ENCODE assay signal across 8 mouse cellular contexts in the genomic region with DNA sequence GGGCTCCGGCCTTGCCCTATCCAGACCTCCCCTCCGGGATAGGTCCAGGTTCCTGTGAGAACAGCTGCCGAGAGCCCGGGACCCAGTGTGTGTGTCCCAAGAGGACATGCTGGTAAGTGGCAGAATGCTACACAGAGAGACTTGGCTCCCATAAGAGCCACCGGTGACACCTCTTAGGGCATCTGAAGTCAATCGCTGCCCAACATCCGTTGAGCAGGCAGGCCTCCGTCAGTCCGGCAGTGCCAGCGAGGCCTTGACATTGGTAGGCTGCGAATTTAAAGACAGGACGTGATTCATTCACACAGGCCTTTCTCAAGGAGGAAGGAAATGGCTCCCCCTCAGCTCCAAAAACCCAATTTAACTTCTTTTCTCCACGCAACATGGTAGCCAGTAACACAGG. TPM values are rescaled to one million over a fixed set of nuclear protein-coding genes. Genes with fewer than 3 reads are reported as not detected.
DNase-seq lines count a peak whose midpoint lies in the region; ATAC-seq and TF ChIP-seq lines count a peak whose summit lies in the region.

No protein-coding gene starts in this region.

- TF ChIP-seq POLR2A in cortical plate, adult 2 months (IDR thresholded peaks at IDR 0.05; ENCODE audit: extremely low read depth, insufficient read depth, low read length), result no peak

- no peak overlapping the region for H3K9ac ChIP-seq in forebrain, embryonic 11.5 days (ENCODE audit: low read length)
- H3K9ac ChIP-seq in hindbrain, embryonic 16.5 days (ENCODE audit: low read depth, low read length), result no peak overlapping the region

- no peaks in the 10 kb centered on the region for H3K27me3 ChIP-seq in forebrain, embryonic 10.5 days (ENCODE audit: poor library complexity, severe bottlenecking)
- H3K27me3 ChIP-seq in forebrain, embryonic 11.5 days (ENCODE audit: control insufficient read depth, insufficient read depth, low read length), result no peaks in the 10 kb centered on the region
- H3K27me3 ChIP-seq in hindbrain, embryonic 16.5 days (replicated peaks; ENCODE audit: control insufficient read depth, insufficient read depth, low read length), result no peaks in the 10 kb centered on the region

- ATAC-seq in forebrain, embryonic 11.5 days (replicated peaks; ENCODE audit: low FRiP score), result no peak
- ATAC-seq in hindbrain, embryonic 16.5 days, result no peak

- no peak overlapping the region for H3K4me2 ChIP-seq in forebrain, embryonic 11.5 days (ENCODE audit: low read depth, low read length, severe bottlenecking)
- H3K4me2 ChIP-seq in hindbrain, embryonic 16.5 days (ENCODE audit: low read length), result no peak overlapping the region

- WGBS in forebrain, embryonic 10.5 days, result 93% methylated on average over 13 of the region's 13 CpGs
- 92% methylated on average over 13 of the region's 13 CpGs for WGBS in forebrain, embryonic 11.5 days
- WGBS in hindbrain, embryonic 16.5 days, result 83% methylated on average over 13 of the region's 13 CpGs

- H3K27ac ChIP-seq in forebrain, embryonic 10.5 days, result peak overlapping the region; percentile 72
- H3K27ac ChIP-seq in forebrain, embryonic 11.5 days (ENCODE audit: low read depth, low read length), result no peak overlapping the region
- peak overlapping the region; percentile 76 for H3K27ac ChIP-seq in cortical plate, adult 2 months (ENCODE audit: insufficient read depth, low read length)
- H3K27ac ChIP-seq in hindbrain, embryonic 16.5 days (ENCODE audit: low read depth, low read length), result peak overlapping the region; percentile 46

- H3K9me3 ChIP-seq in forebrain, embryonic 10.5 days, result no peaks in the 10 kb centered on the region
- H3K9me3 ChIP-seq in forebrain, embryonic 11.5 days (ENCODE audit: control insufficient read depth, low read length), result no peaks in the 10 kb centered on the region
- H3K9me3 ChIP-seq in hindbrain, embryonic 16.5 days (ENCODE audit: control insufficient read depth, low read length), result no peaks in the 10 kb centered on the region

- peaks cover 48% of the 10 kb centered on the region for H3K4me1 ChIP-seq in forebrain, embryonic 10.5 days
- no peaks in the 10 kb centered on the region for H3K4me1 ChIP-seq in forebrain, embryonic 11.5 days (replicated peaks; ENCODE audit: control insufficient read depth, insufficient read depth, low read length)
- peaks cover 1% of the 10 kb centered on the region for H3K4me1 ChIP-seq in cortical plate, adult 2 months (ENCODE audit: control insufficient read depth, insufficient read depth, low read length)
- peaks cover 4% of the 10 kb centered on the region for H3K4me1 ChIP-seq in hindbrain, embryonic 16.5 days (ENCODE audit: control insufficient read depth, insufficient read depth, low read depth, low read length)

- no peaks in the 10 kb centered on the region for H3K36me3 ChIP-seq in forebrain, embryonic 10.5 days (replicated peaks)
- H3K36me3 ChIP-seq in forebrain, embryonic 11.5 days (ENCODE audit: control insufficient read depth, insufficient read depth, low read length), result no peaks in the 10 kb centered on the region
- H3K36me3 ChIP-seq in hindbrain, embryonic 16.5 days (ENCODE audit: control insufficient read depth, insufficient read depth, low read length), result no peaks in the 10 kb centered on the region

- TF ChIP-seq CTCF in cortical plate, adult 2 months (IDR thresholded peaks at IDR 0.05; ENCODE audit: extremely low read depth, insufficient read depth, low read length), result no peak

- H3K4me3 ChIP-seq in forebrain, embryonic 10.5 days, result no peak overlapping the region
- no peak overlapping the region for H3K4me3 ChIP-seq in forebrain, embryonic 11.5 days (ENCODE audit: low read depth, low read length)
- no peak overlapping the region for H3K4me3 ChIP-seq in cortical plate, adult 2 months (ENCODE audit: insufficient read depth, low read length)
- no peak overlapping the region for H3K4me3 ChIP-seq in hindbrain, embryonic 16.5 days (ENCODE audit: low read length)

- DNase-seq in forebrain, embryonic 10.5 days (ENCODE audit: extremely low spot score, low spot score), result no peak
- DNase-seq in forebrain, embryonic 11.5 days (ENCODE audit: low spot score), result no peak
- peak; percentile 62 for DNase-seq in lung, postnatal 36 days
- DNase-seq in cerebellum, postnatal 10 days, result no peak
- DNase-seq in c-Kit-positive CD71-positive TER-119-positive erythroid progenitor cells, embryonic 14.5 days (ENCODE audit: low spot score), result no peak
- no peak for DNase-seq in right cerebral cortex, postnatal 14 days

RNA-seq across cellular contexts. Expression of a gene that starts 11.1 kb away (rescaled TPM):
- polyA plus RNA-seq in forebrain, embryonic 10.5 days (2016; fragmentation: Nextera tagmentation; extraction: Ambion mirVana), result 4.4 and 4.5 TPM in 2 replicates
- polyA plus RNA-seq in forebrain, embryonic 11.5 days (2014; fragmentation: Nextera tagmentation; extraction: Ambion mirVana), result 2.2 and 3.4 TPM in 2 replicates
- 25.4 and 28.2 TPM in 2 replicates for polyA plus RNA-seq in cortical plate, adult 2 months (2012; rRNA removed)
- polyA plus RNA-seq in hindbrain, embryonic 16.5 days (2015; fragmentation: Nextera tagmentation; extraction: Ambion mirVana), result 4.3 and 4.8 TPM in 2 replicates

RNA-seq across cellular contexts. Expression of a gene that starts 16.8 kb away (rescaled TPM):
- polyA plus RNA-seq in forebrain, embryonic 10.5 days (2016; fragmentation: Nextera tagmentation; extraction: Ambion mirVana), result 0.22 and 0.67 TPM in 2 replicates
- polyA plus RNA-seq in forebrain, embryonic 11.5 days (2014; fragmentation: Nextera tagmentation; extraction: Ambion mirVana), result 0.20 TPM in 1 of 2 replicates, not detected in the other
- not detected in 2 replicates for polyA plus RNA-seq in cortical plate, adult 2 months (2012; rRNA removed)
- not detected in 2 replicates for polyA plus RNA-seq in hindbrain, embryonic 16.5 days (2015; fragmentation: Nextera tagmentation; extraction: Ambion mirVana)
